Mouse (Mus musculus): Measurements from ENCODE around the gene Mrpl54. TPM values are rescaled to one million over a fixed set of nuclear protein-coding genes. Genes with fewer than 3 reads are reported as not detected.

The Mrpl54 gene
- polyA plus RNA-seq, 2 experiments: 124 to 202 TPM

DNA sequence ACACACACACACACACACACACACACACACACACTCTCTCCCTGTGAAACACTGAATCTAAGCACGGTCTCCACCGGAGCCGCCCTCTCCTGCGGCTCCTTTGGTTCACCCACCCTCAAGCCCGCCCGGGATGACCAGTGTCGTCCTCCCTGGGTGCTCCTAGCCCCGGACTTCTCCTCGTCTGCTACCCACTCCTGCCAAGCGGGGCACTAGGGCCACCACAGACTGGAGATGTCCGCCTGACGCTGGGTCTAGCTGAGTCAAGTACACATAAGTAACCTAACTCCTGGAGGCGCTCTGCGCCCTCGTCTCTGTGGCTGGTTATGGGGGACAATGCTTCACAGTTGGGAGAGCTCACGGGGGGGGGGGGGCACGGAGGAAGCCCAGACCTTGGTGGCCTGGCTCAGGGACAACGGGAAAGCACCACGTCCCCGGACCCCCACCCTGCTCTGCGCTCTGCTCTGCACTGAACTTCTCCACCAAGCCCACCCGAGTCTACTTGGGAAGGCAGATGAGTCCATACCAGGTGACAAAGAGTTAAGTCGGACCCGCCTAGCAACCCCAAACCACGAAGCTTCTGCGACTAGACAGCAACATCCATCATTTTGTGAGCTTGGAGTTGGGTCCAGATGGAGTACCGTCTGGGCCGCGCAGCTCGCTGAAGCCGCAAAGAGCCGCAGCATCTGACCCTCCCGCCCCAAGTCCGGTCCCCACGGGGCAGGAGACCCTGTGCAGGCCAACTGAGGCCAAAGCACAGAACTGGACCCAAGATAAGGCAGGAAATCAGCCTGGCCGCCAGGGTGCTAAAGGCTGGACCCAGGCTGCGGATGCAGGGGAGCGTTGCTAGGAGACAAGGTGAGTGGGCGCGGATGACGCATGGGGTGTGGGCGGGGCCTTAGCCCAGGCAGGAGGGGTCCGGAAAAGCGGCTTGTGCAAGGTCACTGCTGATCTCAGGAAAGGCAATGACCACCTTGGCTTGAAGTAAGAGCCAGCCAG, 14.0 kb downstream of the Mrpl54 start, which contains the start of gene Matk:
Gene Matk (plus strand): TSS at position 512 of the 996 bp plus-strand sequence.
- ATAC-seq (ENCODE audit: low FRiP score, low read depth) (peak; percentile 34; the same call in 1 of the 2 replicates), DNase-seq (ENCODE audit: low spot score) (no peak)
- no peak within 1 kb of the TSS for H3K27ac ChIP-seq (replicated peaks; ENCODE audit: low read depth, low read length)
- H3K27me3 ChIP-seq (ENCODE audit: control insufficient read depth, insufficient read depth, low read length): peaks cover 46% of the 10 kb centered on the region
- H3K36me3 ChIP-seq (ENCODE audit: control insufficient read depth, insufficient read depth, low read length): no peaks in the 10 kb centered on the region
- peaks cover 2% of the 10 kb centered on the region; the same call in 1 of the 2 replicates for H3K4me1 ChIP-seq (ENCODE audit: control insufficient read depth, insufficient read depth, low read length)
- no peaks in the 10 kb centered on the region for H3K9me3 ChIP-seq (ENCODE audit: control insufficient read depth, low read length)
- no peak within 1 kb of the TSS for H3K9ac ChIP-seq (ENCODE audit: low read depth, low read length, severe bottlenecking)
- H3K4me2 ChIP-seq (replicated peaks; ENCODE audit: low read depth, low read length, severe bottlenecking): peak within 1 kb of the TSS; percentile 38
- WGBS: 10% methylated on average over 38 of the region's 44 CpGs
- H3K4me3 ChIP-seq (replicated peaks; ENCODE audit: low read length): peak within 1 kb of the TSS; percentile 4
- no peak for TF ChIP-seq POLR2A (IDR thresholded peaks at IDR 0.05; ENCODE audit: borderline replicate concordance, extremely low read depth, insufficient read depth, insufficient read length)

- no peak for TF ChIP-seq POLR2A (IDR thresholded peaks at IDR 0.05; ENCODE audit: borderline replicate concordance, extremely low read depth, insufficient read depth, insufficient read length)
- H3K27me3 ChIP-seq (ENCODE audit: control insufficient read depth, insufficient read depth, low read length): peaks cover 27% of the 10 kb centered on the region; the same call in 1 of the 2 replicates
- 0 out of 2 replicates have a peak, but pooled peaks cover 2% of the 10 kb centered on the region for H3K4me1 ChIP-seq (ENCODE audit: control insufficient read depth, insufficient read depth, low read length)
- H3K4me2 ChIP-seq (replicated peaks; ENCODE audit: low read depth, low read length, severe bottlenecking): no peak overlapping the region
- 78% methylated on average over 8 of the region's 8 CpGs for WGBS
- ATAC-seq (ENCODE audit: low FRiP score, low read depth): no peak
- no peak for DNase-seq (ENCODE audit: low spot score)
- H3K27ac ChIP-seq (replicated peaks; ENCODE audit: low read depth, low read length): no peak overlapping the region
- H3K9me3 ChIP-seq (ENCODE audit: control insufficient read depth, low read length): no peaks in the 10 kb centered on the region
- H3K9ac ChIP-seq (ENCODE audit: low read depth, low read length, severe bottlenecking): no peak overlapping the region
- no peak overlapping the region for H3K4me3 ChIP-seq (replicated peaks; ENCODE audit: low read length)
- H3K36me3 ChIP-seq (ENCODE audit: control insufficient read depth, insufficient read depth, low read length): no peaks in the 10 kb centered on the region
These were observed 17.3 kb downstream of the Mrpl54 start for GRCm38 (mm10) chr10:81249442-81249841.

DNA sequence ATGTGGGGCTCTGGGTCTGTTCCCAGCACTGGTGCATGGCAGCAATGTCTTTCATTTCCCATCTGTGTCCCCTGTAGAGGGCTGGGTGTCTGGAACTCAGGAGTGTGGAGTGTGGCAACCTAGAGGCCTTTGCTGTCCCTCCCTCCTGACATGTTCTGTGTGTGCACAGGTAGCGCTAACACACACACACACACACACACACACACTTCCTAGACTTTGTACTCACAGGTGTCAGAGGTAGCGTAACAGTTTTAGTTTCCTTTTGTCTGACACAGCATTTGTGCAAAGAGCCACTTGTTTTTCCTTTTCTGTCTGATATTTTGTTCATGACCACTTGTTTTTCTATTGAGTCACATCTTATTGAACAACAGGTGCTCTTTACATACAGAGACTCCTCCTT, 18.9 kb downstream of the Mrpl54 start:
- H3K4me2 ChIP-seq (replicated peaks; ENCODE audit: low read depth, low read length, severe bottlenecking): no peak overlapping the region
- TF ChIP-seq POLR2A (IDR thresholded peaks at IDR 0.05; ENCODE audit: borderline replicate concordance, extremely low read depth, insufficient read depth, insufficient read length): no peak
- no peaks in the 10 kb centered on the region for H3K9me3 ChIP-seq (ENCODE audit: control insufficient read depth, low read length)
- no peaks in the 10 kb centered on the region for H3K36me3 ChIP-seq (ENCODE audit: control insufficient read depth, insufficient read depth, low read length)
- no peak overlapping the region for H3K27ac ChIP-seq (replicated peaks; ENCODE audit: low read depth, low read length)
- no peak overlapping the region for H3K4me3 ChIP-seq (replicated peaks; ENCODE audit: low read length)
- peaks cover 18% of the 10 kb centered on the region; the same call in 1 of the 2 replicates for H3K27me3 ChIP-seq (ENCODE audit: control insufficient read depth, insufficient read depth, low read length)
- H3K4me1 ChIP-seq (ENCODE audit: control insufficient read depth, insufficient read depth, low read length): no peaks in the 10 kb centered on the region
- H3K9ac ChIP-seq (ENCODE audit: low read depth, low read length, severe bottlenecking): no peak overlapping the region
- WGBS: 100% methylated on average over 2 of the region's 2 CpGs
- DNase-seq (ENCODE audit: low spot score): no peak
- no peak for ATAC-seq (ENCODE audit: low FRiP score, low read depth)

GRCm38 (mm10) chr10:81245166-81245565, 21.6 kb downstream of the Mrpl54 start:
- Histone ChIP-seq H3K4me2 (replicated peaks; ENCODE audit: low read depth, low read length, severe bottlenecking) (no peak overlapping the region), H3K9me3 (ENCODE audit: control insufficient read depth, low read length) (no peaks in the 10 kb centered on the region), H3K36me3 (ENCODE audit: control insufficient read depth, insufficient read depth, low read length) (no peaks in the 10 kb centered on the region), H3K27ac (replicated peaks; ENCODE audit: low read depth, low read length) (no peak overlapping the region), H3K4me3 (replicated peaks; ENCODE audit: low read length) (no peak overlapping the region), H3K9ac (ENCODE audit: low read depth, low read length, severe bottlenecking) (no peak overlapping the region), H3K4me1 (ENCODE audit: control insufficient read depth, insufficient read depth, low read length) (no peaks in the 10 kb centered on the region), H3K27me3 (ENCODE audit: control insufficient read depth, insufficient read depth, low read length) (peaks cover 1% of the 10 kb centered on the region)
- no peak for TF ChIP-seq POLR2A (IDR thresholded peaks at IDR 0.05; ENCODE audit: borderline replicate concordance, extremely low read depth, insufficient read depth, insufficient read length)
- no peak for DNase-seq (ENCODE audit: low spot score)
- ATAC-seq (ENCODE audit: low FRiP score, low read depth): no peak
- 86% methylated on average over 6 of the region's 6 CpGs for WGBS

- TF ChIP-seq POLR2A (IDR thresholded peaks at IDR 0.05; ENCODE audit: borderline replicate concordance, extremely low read depth, insufficient read depth, insufficient read length): no peak
- Histone ChIP-seq H3K27me3 (ENCODE audit: control insufficient read depth, insufficient read depth, low read length) (peaks cover 7% of the 10 kb centered on the region), H3K9ac (ENCODE audit: low read depth, low read length, severe bottlenecking) (no peak overlapping the region), H3K36me3 (ENCODE audit: control insufficient read depth, insufficient read depth, low read length) (no peaks in the 10 kb centered on the region), H3K4me2 (replicated peaks; ENCODE audit: low read depth, low read length, severe bottlenecking) (no peak overlapping the region), H3K4me1 (ENCODE audit: control insufficient read depth, insufficient read depth, low read length) (no peaks in the 10 kb centered on the region), H3K4me3 (replicated peaks; ENCODE audit: low read length) (no peak overlapping the region), H3K9me3 (ENCODE audit: control insufficient read depth, low read length) (no peaks in the 10 kb centered on the region), H3K27ac (replicated peaks; ENCODE audit: low read depth, low read length) (no peak overlapping the region)
- DNase-seq (ENCODE audit: low spot score) (no peak), ATAC-seq (ENCODE audit: low FRiP score, low read depth) (no peak)
- 8% methylated on average over 17 of the region's 17 CpGs for WGBS
These were observed 22.1 kb downstream of the Mrpl54 start for GRCm38 (mm10) chr10:81244595-81244994.

All from limb, embryonic 14.5 days (tissue).